Mouse (Mus musculus) limb, embryonic 13.5 days (tissue): ENCODE measurements around the gene Slc22a17. TPM values are rescaled to one million over a fixed set of nuclear protein-coding genes. Genes with fewer than 3 reads are reported as not detected.
"Not testable (repeated sequence)": the region's sequence is repeated elsewhere in the genome, so short reads cannot be mapped to it uniquely, and the experiment has no call there.

Experiments used
- ATAC-seq: fragments of 200-750 bp; cut with Nextera tagmentation; 2 replicates; pipeline ENCODE4 v1.8.0; 2017; ENCODE audit warnings: low read depth, moderate number of reproducible peaks, moderate TSS enrichment; ENCODE audit not compliant: low FRiP score
- H3K27ac ChIP-seq: fragments of 300-500 bp; sonication (generic); 2 replicates; pipeline ENCODE4 v1.5.1; 2015; ENCODE audit warnings: inconsistent platforms, mild to moderate bottlenecking, moderate library complexity
- H3K27me3 ChIP-seq: fragments of 300-500 bp; sonication (generic); 2 replicates; pipeline ENCODE4 v1.6.1; 2015; ENCODE audit warnings: mild to moderate bottlenecking, inconsistent platforms
- H3K36me3 ChIP-seq: fragments of 300-500 bp; sonication (generic); 2 replicates; pipeline ENCODE4 v1.6.1; 2015; ENCODE audit warnings: inconsistent platforms, mild to moderate bottlenecking, moderate library complexity
- H3K4me1 ChIP-seq: fragments of 300-500 bp; sonication (generic); 2 replicates; pipeline ENCODE4 v1.6.1; 2015; ENCODE audit warnings: inconsistent platforms
- H3K4me2 ChIP-seq: fragments of 300-500 bp; sonication (generic); replicated peaks from 2 replicates; pipeline ENCODE4 v1.6.1; 2015; ENCODE audit warnings: inconsistent platforms, mild to moderate bottlenecking, moderate library complexity
- H3K4me3 ChIP-seq: fragments of 300-500 bp; sonication (generic); 2 replicates; pipeline ENCODE4 v1.5.1; 2015; ENCODE audit warnings: moderate library complexity, mild to moderate bottlenecking, inconsistent platforms
- H3K9ac ChIP-seq: fragments of 300-500 bp; sonication (generic); 2 replicates; pipeline ENCODE4 v1.6.1; 2015; ENCODE audit warnings: mild to moderate bottlenecking, inconsistent platforms
- H3K9me3 ChIP-seq: fragments of 300-500 bp; sonication (generic); 2 replicates; pipeline ENCODE4 v1.6.1; 2016; ENCODE audit warnings: inconsistent platforms
- WGBS: fragments of 180-500 bp; shearing (Covaris S2); methylation state at CpG from one replicate; pipeline ENCODE4 v1.1.7; 2015; 5-methylcytosine and 5-hydroxymethylcytosine counted together
- polyA plus RNA-seq: library from polyadenylated mRNA; unstranded; fragments of >200 nt; fragmentation: Nextera tagmentation; extraction: Ambion mirVana; gene quantifications from 2 replicates; pipeline ENCODE4 v1.2.1, GENCODE M21; 2015

Gene Slc22a17
- polyA plus RNA-seq, 1 experiment from 2014 or later: 79.1 TPM

DNA sequence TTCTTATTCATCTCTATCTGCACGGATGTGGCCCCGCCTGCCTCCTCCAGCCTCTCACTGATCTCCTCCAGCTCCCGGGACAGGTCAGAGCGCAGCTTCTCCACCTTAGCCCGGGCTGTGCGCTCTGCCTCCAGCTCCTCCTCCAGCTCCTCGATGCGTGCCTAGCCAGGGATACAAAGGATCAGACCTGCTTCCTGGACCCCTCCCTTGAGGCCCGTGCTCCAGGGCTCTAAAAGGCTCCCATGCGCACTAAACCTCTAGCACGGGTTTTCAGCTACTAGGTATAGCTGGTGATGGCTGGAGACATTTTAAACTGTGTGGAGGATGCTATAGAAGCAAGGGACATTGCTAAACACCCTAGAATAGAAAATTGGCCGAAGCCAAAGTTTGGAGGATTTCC lies 37.6 kb upstream of the Slc22a17 start:
- H3K36me3 ChIP-seq: no peaks in the 10 kb centered on the region
- ATAC-seq: no peak
- no peak overlapping the region for H3K27ac ChIP-seq
- no peak overlapping the region for H3K4me3 ChIP-seq
- no peaks in the 10 kb centered on the region for H3K4me1 ChIP-seq
- 0 out of 2 replicates have a peak, but pooled peaks cover 8% of the 10 kb centered on the region for H3K27me3 ChIP-seq
- H3K9ac ChIP-seq: no peak overlapping the region
- no peaks in the 10 kb centered on the region for H3K9me3 ChIP-seq
- no peak overlapping the region for H3K4me2 ChIP-seq
- 63% methylated on average over 12 of the region's 12 CpGs for WGBS

DNA sequence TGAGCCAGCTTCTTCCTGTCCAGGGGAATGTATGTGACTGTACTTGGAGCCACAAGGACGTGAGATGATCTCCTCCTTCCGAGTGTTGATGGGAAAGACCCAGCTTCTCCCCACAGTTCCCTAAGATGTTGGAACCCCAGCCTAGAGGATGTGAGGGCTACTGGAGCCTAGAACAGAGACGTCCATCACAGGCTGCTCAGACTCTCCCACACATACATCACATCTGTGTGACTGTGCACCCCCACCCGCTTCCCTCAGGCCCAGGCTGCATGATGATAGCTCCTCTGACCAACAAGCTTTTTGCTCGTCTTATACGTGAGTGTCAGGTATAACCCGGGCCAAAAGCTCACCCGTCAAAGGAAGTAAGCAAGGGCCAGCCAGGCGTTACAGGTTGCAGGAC lies 35.8 kb upstream of the Slc22a17 start:
- WGBS: 85% methylated on average over 9 of the region's 9 CpGs
- no peak overlapping the region for H3K4me2 ChIP-seq

DNA sequence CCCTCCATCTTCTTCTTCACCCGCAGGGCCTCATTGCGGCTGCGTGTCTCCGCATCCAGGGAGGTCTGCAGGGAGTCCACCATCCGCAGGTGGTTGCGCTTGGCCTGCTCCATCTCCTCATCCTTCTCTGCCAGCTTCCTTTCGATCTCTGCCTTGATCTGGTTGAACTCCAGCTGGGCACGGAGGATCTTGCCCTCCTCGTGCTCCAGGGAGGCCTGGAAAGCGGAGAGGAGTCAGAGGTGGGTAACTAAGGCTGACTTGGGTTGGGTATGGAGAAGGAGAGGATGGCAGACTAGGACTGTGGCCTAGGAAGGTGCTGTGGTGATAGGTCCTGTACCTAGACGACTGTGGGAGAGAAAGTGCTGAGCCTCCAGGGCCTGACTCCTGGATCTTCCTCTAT lies 34.1 kb upstream of the Slc22a17 start:
- H3K9me3 ChIP-seq, H3K36me3 ChIP-seq, H3K27ac ChIP-seq, H3K27me3 ChIP-seq, ATAC-seq, H3K4me2 ChIP-seq, H3K4me3 ChIP-seq, H3K4me1 ChIP-seq, H3K9ac ChIP-seq: not testable (repeated sequence)
- 86% methylated on average over 11 of the region's 11 CpGs for WGBS

More for the DNA sequence above, 35.8 kb upstream of the Slc22a17 start:
- Histone ChIP-seq H3K9ac (no peak overlapping the region), H3K27me3 (0 out of 2 replicates have a peak, but pooled peaks cover 8% of the 10 kb centered on the region), H3K9me3 (no peaks in the 10 kb centered on the region), H3K4me3 (no peak overlapping the region), H3K27ac (no peak overlapping the region), H3K36me3 (no peaks in the 10 kb centered on the region), H3K4me1 (no peaks in the 10 kb centered on the region)
- no peak for ATAC-seq

DNA sequence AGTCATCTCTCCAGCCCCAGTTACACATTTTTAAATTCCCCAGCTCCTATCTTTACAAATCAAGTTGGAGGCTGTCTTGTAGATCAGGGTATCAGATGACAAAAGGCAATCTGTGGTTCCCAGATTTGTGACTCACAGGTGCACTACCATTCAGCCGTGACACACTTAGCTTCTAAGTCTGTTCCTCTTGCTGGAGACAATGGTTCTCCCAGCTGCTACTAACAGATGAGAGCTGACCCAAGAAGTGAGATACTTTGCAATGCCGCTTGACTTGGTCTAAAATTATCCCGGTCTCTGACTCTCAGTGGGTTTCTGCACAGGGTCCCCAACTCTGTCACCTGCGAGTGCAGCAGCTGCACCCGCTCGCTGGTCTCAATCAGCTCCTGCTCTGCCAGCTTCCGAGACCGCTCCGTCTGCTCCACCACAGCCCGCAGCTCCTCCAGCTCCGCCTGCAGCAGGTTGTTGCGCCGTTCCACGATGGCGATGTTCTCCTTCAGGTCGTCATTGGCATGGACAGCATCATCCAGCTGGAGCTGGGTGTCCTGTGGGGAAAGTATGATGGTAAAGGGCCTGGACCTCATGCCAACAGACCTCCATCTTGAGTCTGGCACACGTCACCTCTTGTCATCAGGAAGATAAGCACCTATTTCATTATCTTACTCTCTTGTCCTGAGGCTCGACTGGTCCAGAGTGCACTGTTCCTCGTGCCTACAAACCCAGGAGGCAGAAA lies 33.2 kb upstream of the Slc22a17 start:
- Histone ChIP-seq H3K9ac (no peak overlapping the region), H3K27ac (no peak overlapping the region; the same call in 1 of the 2 replicates), H3K27me3 (peaks cover 8% of the 10 kb centered on the region; the same call in 1 of the 2 replicates), H3K36me3 (no peaks in the 10 kb centered on the region), H3K4me3 (no peak overlapping the region), H3K4me2 (no peak overlapping the region), H3K9me3 (no peaks in the 10 kb centered on the region), H3K4me1 (no peaks in the 10 kb centered on the region)
- WGBS: 76% methylated on average over 19 of the region's 19 CpGs
- peak; percentile 34; the same call in 1 of the 2 replicates for ATAC-seq

DNA sequence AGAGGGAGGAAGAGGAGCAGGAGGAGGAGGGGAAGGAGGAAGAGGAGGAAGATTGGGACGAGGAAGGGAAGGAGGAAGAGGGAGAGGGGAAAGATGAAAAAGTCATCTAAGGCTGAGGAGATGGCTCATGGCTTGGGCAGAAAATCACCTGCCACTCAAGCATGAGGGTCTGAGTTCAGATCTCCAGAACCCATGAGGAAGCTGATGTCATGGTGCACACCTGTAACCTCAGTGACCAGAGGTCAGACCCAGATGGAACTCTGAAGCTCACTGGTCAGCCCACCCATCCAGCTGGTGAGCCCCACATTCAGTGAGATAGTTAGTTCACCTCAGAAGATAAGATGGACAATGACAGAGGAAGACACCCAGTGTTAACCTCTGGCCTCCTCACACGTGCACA lies 32.0 kb upstream of the Slc22a17 start:
- no peak overlapping the region for H3K4me3 ChIP-seq
- no peak overlapping the region for H3K4me2 ChIP-seq
- H3K27me3 ChIP-seq: peaks cover 3% of the 10 kb centered on the region; the same call in 1 of the 2 replicates
- no peak overlapping the region for H3K27ac ChIP-seq
- H3K36me3 ChIP-seq: no peaks in the 10 kb centered on the region
- no peaks in the 10 kb centered on the region for H3K4me1 ChIP-seq
- H3K9ac ChIP-seq: no peak overlapping the region
- H3K9me3 ChIP-seq: no peaks in the 10 kb centered on the region
- no peak for ATAC-seq
- 73% methylated on average over 2 of the region's 2 CpGs for WGBS

DNA sequence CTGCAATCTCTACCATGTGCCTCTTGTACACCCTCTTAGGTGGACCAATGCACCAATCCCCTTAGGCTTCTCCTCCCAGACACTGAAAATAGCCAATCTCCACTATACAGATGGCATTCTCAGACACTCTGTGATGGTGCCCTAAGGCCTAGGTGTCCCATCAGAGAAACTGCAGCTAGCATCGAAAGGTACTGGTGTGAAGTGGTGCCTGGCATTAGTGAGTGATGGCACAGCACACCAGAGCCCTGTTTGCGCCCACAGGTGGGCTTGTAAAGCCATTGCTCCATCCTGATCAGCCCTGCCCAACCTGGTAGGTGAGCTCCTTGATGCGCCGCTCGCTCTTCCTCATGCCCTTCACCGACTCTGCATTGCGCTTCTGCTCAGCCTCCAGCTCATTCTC lies 31.0 kb upstream of the Slc22a17 start:
- Histone ChIP-seq H3K27me3 (no peaks in the 10 kb centered on the region; the same call in 1 of the 2 replicates), H3K4me3 (no peak overlapping the region), H3K9ac (no peak overlapping the region), H3K4me2 (no peak overlapping the region), H3K9me3 (no peaks in the 10 kb centered on the region), H3K4me1 (peaks cover 4% of the 10 kb centered on the region; the same call in 1 of the 2 replicates), H3K27ac (no peak overlapping the region), H3K36me3 (no peaks in the 10 kb centered on the region)
- ATAC-seq: no peak
- 89% methylated on average over 7 of the region's 7 CpGs for WGBS

DNA sequence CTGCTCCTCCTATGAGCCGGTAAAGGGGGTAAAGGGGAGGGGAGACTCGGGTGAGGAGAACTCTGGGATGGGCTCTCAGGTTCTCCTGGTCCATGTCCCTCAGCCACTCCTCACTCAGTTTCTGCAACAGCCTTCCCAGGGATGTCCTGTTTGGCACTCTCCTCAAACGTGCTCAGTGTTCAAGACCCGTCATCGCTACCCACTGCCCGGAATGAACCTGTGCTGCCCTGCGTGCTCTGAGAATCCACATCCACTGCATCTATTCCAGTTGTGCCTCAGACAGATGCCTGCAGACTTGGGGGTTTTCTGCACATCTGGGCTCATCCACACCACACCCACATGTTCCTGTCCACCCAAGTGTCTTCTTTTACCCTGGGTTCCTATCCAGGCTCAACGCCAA lies 29.5 kb upstream of the Slc22a17 start:
- no peak overlapping the region for H3K4me3 ChIP-seq
- WGBS: 84% methylated on average over 8 of the region's 8 CpGs
- no peaks in the 10 kb centered on the region for H3K36me3 ChIP-seq
- H3K9me3 ChIP-seq: no peaks in the 10 kb centered on the region
- no peak overlapping the region for H3K27ac ChIP-seq
- H3K4me1 ChIP-seq: peaks cover 10% of the 10 kb centered on the region
- H3K4me2 ChIP-seq: no peak overlapping the region
- no peak overlapping the region for H3K9ac ChIP-seq
- H3K27me3 ChIP-seq: no peaks in the 10 kb centered on the region; the same call in 1 of the 2 replicates
- no peak for ATAC-seq

DNA sequence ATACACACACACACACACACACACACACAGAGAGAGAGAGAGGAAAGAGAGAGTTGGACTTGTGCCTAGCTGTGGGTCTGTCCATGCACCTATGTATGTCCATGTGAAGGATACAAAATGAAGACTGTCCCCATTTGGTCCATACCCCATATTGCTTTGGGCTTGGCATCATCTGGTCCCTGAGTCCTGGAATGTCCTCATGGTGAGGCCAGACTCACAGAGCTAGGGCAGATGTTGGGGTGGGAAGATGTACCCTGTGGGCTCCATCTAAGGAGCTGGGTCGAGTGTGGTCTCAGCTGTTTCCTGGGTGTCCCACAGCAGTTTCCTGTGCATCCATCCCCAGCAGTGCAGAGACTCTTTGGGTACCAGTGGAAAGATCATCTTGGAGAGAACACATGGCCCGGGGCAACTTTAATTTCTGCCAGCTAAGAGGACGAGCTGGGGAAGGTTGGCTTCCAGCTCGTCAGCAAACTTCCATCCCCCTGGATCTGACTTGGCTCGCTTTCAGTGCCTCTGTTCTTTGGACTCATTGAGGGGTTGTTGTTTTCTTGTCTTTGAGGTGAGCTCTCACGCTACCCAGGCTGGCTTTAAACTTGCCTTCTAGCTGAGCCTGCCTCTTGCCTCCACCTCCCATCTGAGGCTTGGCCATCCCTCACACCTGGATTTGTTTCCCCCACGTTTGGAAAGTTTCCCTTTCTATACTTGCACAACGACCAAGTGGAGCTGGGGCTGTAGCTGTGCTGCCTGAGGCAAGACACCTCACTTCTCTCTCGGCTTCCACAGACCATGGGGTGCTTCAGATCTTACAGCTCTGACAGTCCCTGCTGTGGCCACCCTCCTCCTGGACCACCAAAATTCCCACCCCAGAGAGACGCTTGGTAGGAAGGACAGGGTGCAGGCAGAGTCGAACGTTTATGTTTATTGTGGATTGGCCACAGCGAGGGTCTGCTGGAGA lies 28.4 kb upstream of the Slc22a17 start:
- Histone ChIP-seq H3K9ac (no peak overlapping the region), H3K36me3 (no peaks in the 10 kb centered on the region), H3K4me2 (no peak overlapping the region), H3K9me3 (no peaks in the 10 kb centered on the region), H3K4me1 (peaks cover 20% of the 10 kb centered on the region), H3K27me3 (no peaks in the 10 kb centered on the region; the same call in 1 of the 2 replicates), H3K27ac (no peak overlapping the region), H3K4me3 (no peak overlapping the region)
- WGBS: 56% methylated on average over 13 of the region's 13 CpGs
- ATAC-seq: no peak

DNA sequence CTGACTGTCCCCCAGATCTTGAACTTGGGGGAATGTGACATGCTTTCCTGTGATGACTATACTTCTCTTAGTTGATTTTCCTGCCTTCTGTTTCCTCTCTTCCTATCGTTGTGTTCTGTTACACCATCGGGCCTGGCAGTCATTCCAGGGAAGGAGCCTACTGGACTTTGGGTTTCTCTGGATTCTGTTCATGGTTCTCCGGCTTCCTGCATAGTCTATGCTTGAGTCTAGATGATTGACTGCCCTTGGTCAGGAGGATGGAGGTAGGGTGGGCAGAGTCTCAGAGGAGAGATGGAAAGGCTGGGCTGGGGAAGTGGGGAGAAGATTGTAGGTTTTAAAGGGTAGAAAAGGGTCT lies 27.2 kb upstream of the Slc22a17 start:
- H3K36me3 ChIP-seq: no peaks in the 10 kb centered on the region
- no peak overlapping the region for H3K9ac ChIP-seq
- H3K4me2 ChIP-seq: no peak overlapping the region
- H3K4me3 ChIP-seq: no peak overlapping the region
- H3K27ac ChIP-seq: no peak overlapping the region
- H3K4me1 ChIP-seq: peaks cover 26% of the 10 kb centered on the region
- no peaks in the 10 kb centered on the region; the same call in 1 of the 2 replicates for H3K27me3 ChIP-seq
- no peak for ATAC-seq
- WGBS: 76% methylated on average over 3 of the region's 3 CpGs
- H3K9me3 ChIP-seq: no peaks in the 10 kb centered on the region

DNA sequence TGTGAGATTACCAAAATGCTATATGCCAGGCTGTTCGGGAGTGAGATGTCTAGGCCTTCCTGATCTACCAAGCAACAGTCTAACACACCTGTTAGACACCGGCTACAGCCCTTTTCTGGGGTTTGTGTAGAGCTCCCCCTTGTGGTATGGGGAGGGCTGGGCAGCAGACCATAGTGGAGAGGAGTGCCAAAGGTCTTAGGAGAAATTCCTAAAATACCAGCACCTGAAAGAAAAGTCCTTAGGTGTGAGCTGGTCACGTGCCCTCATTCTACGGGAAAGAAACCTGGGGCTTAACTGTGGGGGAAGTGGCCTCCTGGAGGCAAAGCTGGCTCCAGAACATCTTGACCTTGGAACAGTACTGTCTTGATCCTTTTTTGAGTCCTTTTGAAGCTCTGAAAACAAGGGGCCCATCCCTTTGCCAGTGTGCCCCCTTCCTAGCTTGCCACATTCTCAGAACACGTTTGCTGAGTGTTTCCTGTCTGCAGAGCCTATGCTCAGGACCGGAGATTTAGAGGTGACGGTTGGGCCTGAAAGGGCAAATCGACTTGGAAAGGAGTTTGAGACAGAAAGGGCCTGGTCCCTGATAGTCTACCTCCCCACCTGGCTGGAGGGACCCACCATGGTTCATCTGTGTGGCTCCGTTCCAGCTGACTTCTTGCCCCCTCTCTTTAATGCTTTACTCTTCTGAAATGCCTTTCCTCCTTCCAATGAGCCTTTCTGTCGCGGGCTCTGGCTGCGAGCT lies 26.7 kb upstream of the Slc22a17 start:
- 49% methylated on average over 12 of the region's 12 CpGs for WGBS
- H3K36me3 ChIP-seq: no peaks in the 10 kb centered on the region
- no peak overlapping the region for H3K4me3 ChIP-seq
- no peak overlapping the region for H3K27ac ChIP-seq
- no peak overlapping the region for H3K9ac ChIP-seq
- ATAC-seq: no peak
- H3K9me3 ChIP-seq: no peaks in the 10 kb centered on the region
- no peaks in the 10 kb centered on the region; the same call in 1 of the 2 replicates for H3K27me3 ChIP-seq
- H3K4me1 ChIP-seq: peaks cover 26% of the 10 kb centered on the region
- H3K4me2 ChIP-seq: no peak overlapping the region

DNA sequence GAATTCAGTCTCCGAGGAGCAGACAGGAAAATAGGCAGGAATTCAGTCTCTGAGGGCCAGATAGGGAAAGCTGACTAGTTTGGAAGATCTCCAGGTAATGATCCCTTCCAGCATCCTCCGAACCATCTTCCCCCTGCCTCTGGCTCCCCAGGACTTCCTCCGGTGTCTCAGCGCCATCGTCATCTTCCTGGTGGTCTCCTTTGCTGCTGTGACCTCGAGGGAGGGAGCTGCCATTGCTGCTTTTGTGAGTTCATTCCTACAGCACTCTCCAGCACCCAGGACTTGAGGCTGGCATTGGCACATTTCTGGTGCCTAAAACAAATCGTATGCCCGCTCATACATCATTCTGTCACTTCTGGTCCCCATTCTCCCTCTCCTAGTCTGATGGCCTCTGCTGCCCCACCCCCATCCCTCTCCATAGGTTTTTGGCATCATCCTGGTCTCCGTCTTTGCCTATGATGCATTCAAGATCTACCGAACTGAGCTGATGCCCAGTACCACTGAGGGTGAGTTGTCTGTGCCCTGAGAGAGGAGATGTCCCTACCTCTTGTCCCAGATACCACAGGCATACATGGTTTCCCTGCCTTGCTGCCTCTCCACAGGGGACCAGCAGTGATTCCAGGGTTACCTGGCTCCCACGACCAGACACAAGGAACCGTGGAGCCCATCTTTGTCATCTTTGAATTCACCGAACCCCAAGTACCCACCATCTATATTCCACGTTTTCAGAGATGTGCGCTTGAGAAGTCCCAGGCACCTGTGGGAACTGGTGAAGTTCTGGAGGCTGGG lies 25.7 kb upstream of the Slc22a17 start:
- H3K4me3 ChIP-seq: no peak overlapping the region
- WGBS: 79% methylated on average over 15 of the region's 15 CpGs
- no peak for ATAC-seq
- peaks cover 26% of the 10 kb centered on the region for H3K4me1 ChIP-seq
- no peaks in the 10 kb centered on the region; the same call in 1 of the 2 replicates for H3K27me3 ChIP-seq
- H3K9ac ChIP-seq: no peak overlapping the region
- H3K9me3 ChIP-seq: no peaks in the 10 kb centered on the region
- no peak overlapping the region for H3K27ac ChIP-seq
- H3K4me2 ChIP-seq: no peak overlapping the region
- H3K36me3 ChIP-seq: no peaks in the 10 kb centered on the region
